Mouse (Mus musculus): ENCODE data around the gene Auts2.

The Auts2 gene

GRCm38 (mm10) chr5:131631038-131631997, 911.8 kb downstream of the Auts2 start:
- no peak for DNase-seq (ENCODE audit: low spot score in 2 of 2)

GRCm38 (mm10) chr5:131630577-131630976, 912.6 kb downstream of the Auts2 start:
- DNase-seq (ENCODE audit: low spot score in 2 of 2) = no peak

GRCm38 (mm10) chr5:131616113-131616876, 926.8 kb downstream of the Auts2 start:
- peak in 1 of 2 experiments; percentile 13 for DNase-seq (ENCODE audit: low spot score in 2 of 2)

DNA sequence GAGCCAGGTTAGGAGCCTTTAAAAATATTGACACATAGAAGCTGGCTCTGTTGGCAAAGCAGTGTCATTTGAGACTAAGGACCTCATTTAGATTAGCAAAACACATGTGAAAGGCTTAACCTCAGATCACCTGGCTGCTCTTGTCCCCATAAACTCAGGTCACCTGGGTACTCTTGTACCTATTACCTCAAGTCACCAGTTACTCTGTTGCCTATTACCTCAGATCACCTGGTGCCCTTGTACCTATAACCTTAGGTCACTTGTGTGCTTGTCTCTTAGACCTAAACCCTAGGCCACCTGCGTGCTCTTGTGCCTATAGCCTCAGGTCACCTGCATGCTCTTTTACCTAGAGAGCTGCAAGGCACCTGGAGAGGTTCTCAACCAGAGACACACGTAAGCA, 928.9 kb downstream of the Auts2 start:
- DNase-seq (ENCODE audit: low spot score in 2 of 2) = no peak

DNA sequence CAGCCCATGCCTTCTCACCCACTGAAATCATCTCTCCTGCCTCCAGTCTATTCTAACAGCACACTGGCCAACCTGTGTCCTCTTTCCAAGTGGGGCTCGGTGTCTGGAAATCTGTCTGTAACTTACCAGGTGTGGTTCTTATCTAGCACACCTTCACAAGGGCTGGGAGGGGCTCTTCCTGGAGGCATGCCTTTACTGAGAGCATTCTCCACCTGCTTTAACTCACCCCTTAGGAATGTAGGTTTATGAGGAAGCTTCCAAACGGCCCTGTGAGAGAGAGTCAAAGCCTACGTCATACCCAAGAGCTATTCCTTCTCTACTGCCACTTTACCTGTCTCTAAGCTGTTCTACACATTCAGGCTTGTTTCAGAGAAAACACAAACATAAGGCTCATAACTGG, 929.8 kb downstream of the Auts2 start:
- DNase-seq (ENCODE audit: low spot score in 2 of 2) = no peak

GRCm38 (mm10) chr5:131610702-131611101, 932.4 kb downstream of the Auts2 start:
- no peak for DNase-seq (ENCODE audit: low spot score in 2 of 2)

- no peak for DNase-seq (ENCODE audit: low spot score in 2 of 2)
Observed at GRCm38 (mm10) chr5:131606786-131607185, 936.4 kb downstream of the Auts2 start.

DNA sequence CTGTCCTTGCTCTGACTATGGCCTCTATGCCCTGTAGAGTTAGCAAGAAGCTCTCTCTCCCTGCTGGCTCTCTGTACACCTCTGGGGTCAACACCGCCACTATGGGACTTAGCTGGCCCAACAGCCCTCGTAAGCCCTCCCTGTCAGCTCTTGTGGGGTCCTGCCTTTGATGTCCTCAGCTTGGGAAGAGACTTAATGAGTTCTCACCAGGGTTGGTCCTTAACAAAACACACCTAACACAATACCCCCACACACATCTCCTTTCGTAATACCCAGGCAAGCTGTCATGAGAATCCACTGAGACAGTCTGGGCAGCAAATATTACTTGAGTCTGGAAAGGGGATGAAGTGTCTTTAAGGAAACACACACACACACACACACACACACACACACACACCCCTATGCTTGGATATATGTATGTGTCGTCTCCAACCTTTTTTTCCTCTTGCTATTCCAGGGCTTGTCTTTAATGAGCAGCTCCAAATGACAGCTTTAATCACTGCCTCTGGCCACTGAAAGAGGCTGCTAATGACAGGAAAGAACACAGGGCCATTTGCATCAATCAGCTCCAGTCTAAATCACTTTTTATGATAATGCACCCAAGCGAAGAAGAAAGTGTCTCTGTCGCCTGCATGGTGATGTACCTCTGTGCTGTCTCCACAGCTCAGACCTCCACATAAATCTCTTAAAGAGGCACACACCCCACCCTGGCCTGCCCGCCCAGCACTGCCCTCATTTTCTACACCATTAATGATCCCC, 941.0 kb downstream of the Auts2 start:
- DNase-seq (ENCODE audit: low spot score in 2 of 2) = no peak

DNA sequence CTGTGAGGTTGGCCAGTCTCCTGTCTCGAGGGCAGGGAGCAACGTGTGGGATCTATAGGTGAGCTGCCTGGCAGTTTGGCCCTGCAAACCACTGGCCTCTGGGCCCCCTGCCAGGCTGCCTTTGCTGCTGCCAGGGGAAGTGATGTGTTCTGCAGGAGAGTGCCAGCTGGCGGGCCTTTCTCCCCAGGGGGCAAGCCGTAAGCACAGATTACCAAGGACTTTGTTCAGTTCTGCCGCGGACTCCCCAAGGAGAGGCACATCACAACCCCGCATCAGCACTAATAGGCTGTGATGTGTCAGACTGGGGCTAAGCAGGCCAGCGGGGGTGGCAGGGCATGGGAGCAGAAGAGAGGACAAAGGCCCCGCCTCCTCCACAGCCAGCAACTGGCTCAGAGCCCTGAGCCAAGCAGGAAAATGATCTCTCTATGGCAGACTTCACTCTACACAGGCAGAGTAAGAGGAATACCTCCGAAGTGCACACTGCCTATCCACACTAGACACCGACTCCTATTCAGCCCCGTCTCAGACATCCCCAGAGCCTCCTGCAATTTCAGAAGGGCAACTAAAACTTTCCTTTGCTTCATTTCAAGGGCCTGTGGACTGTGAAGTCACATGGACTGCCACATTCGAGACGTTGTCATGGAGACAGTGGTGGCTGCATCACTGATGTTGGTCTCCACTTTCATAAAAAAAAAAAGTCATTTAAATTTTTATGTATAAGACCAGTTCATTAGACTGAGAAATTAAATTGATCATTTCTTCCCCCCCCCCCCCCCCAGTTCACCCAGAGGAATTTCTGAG, 942.6 kb downstream of the Auts2 start:
- DNase-seq (ENCODE audit: low spot score in 2 of 2) = peak; percentile 44 to 46

DNA sequence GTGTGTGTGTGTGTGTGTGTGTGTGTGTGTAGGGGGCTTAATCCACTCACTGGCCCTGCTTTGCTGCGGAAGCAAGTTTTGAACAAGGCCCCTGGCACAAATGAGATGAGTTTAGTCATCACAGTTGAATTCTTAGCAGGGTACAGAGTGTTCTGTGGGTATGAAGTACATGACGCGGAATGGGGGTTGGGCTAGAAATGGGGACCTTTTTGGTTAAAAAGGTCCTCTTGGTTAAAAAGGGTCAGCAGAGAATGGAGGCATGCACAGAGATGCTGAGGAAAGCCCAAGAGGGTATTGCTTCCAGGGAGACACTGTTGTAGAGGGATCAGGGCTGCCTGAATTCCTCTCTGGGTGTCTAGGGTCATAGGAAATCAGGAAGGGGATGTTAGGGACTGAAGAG, 945.6 kb downstream of the Auts2 start:
- DNase-seq (ENCODE audit: low spot score in 2 of 2) = no peak

DNA sequence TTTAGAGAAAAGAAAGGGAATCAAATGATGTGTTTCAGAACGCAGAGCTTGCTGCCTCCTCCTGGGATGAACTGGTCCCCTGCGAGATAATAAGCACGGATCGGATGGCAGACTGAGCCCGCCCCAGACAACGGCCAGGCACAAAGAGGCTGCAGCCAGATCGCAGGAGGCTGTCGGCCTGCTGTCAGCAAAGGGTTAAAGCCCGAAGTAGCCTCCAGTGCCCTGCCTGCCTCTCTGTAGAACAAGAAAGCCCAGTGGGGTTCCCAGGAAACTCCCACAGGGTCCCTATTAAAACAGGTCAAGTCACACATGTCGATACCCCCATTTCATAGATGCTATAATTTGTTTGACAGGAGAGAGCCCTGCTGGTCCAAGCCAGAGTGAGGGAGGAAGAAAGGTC, 946.6 kb downstream of the Auts2 start:
- DNase-seq (ENCODE audit: low spot score in 2 of 2) = no peak

GRCm38 (mm10) chr5:131595730-131596129, 947.4 kb downstream of the Auts2 start:
- DNase-seq (ENCODE audit: low spot score in 2 of 2) = no peak

- DNase-seq (ENCODE audit: low spot score in 2 of 2) = no peak
Observed at GRCm38 (mm10) chr5:131594597-131594996, 948.5 kb downstream of the Auts2 start.

DNA sequence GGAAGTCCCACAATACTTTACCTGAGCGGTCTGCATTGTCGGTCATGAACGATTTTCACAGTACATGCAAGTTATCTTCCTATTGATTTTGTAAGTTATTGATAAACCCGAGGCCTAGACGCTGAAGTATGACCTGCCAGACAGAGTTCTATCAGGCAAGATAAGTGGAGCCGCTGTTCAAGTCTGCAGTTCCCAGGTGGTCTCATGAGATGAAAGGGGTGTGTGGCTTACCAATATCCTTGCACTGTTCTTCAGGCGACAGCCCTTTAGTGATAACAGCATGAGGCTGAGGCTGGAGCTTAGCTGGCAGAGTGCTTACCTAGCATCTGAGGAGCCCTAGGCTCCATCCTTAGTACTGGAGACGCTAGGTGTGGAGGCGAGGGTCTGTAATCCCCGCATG, 949.9 kb downstream of the Auts2 start:
- no peak for DNase-seq (ENCODE audit: low spot score in 2 of 2)

- DNase-seq (ENCODE audit: low spot score in 2 of 2) = no peak
Observed at GRCm38 (mm10) chr5:131589948-131590467, 953.1 kb downstream of the Auts2 start.

DNA sequence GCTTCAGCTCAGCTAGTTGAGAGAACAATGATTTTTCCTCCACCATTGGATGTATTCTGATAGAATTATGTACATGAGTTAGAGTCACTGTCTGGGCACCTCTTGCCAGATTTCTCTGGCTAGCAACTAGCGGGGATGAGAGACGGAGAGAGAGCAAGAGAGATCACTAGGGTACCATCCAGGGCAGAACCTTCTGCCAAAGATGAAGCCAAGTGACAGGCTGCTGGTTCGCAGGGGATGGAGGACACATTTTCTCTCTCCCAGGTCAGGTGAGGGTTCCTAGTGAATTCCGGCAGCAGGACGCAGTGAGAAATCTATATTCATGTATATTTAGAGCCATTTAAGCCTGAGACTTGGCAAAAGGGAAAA, 956.8 kb downstream of the Auts2 start:
- no peak for DNase-seq (ENCODE audit: low spot score in 2 of 2)

DNA sequence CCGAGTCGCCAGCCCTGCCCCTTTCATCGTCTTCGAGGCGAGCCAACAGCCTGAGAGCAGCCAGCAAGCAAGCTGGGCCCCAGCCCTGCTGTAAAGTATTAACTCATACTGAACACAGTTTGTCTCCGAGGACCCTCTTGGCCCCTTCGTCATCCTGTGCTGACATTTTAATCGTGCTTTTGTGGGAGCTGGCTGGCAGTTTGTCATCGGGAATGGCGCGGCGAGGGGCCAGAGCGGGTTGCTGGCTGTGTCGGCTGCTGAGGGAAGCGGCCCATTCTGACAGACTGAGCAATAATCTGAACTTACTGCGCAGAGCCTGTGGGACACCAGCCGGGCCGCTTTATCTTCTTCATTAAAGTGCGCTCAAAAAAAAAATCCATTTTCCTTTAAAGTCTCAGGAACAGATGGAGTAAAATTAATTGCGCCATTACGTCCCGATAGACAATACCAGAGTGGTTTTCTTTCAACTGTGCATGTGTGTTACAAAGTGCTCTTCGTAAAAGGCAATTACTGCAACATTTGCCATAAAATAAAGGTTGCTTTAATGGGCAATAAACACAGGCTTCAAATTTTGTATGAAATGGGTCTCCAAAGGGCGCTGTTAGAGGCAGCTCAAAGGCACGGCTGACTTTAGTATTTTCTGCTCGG, 957.3 kb downstream of the Auts2 start:
- no peak for DNase-seq (ENCODE audit: low spot score in 2 of 2)

DNA sequence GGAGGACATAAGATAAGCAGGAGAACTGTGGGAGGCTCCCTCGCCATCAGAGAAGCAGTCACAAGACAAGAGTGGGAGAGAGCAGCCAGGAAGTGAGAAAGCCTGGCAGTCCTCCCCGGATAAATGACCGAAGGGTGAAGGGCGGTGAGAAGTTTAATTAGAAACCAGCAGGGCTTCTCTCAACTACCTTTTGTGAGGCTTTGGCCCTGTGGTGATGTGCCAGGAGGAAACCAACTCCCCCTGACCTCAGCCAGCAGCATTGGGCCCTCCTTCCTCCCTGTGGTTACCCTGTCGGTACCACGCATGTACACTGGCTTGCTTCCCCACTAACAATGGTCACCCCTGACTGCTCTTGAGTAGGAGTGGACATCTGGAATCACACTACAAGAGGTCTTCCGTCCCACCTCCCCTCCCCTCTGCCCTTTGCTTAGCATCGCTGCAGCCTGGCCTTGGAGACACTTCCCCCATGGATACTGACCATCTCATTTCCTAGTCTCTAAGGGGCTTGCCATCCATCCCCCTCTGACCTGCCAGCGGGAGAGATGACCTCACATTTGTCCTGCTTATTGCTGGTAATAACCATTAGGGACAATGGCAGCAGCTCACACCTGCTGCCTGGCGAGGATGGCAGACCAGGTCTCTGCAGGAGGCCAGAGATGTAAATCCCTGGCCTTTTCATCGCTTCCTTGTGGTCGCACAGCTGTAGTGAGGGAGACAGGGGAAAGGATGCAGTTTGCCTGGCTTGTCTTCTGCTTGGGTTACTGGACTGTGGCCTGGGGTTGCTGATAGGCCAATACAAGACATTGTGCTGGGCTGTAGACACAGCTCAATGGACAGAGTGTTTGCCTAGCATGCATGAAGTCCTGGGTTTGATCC, 958.6 kb downstream of the Auts2 start:
- DNase-seq (ENCODE audit: low spot score in 2 of 2) = no peak

Measured in frontal cortex, postnatal 14 days (tissue).